Mouse (Mus musculus) hindbrain, embryonic 16.5 days (tissue): ENCODE results near the gene Fxyd5. TPM values are rescaled to one million over a fixed set of nuclear protein-coding genes. Genes with fewer than 3 reads are reported as not detected.

Source experiments
- ATAC-seq: fragments of 200-750 bp; cut with Nextera tagmentation; 2 replicates; pipeline ENCODE4 v1.8.0; 2017; ENCODE audit warnings: moderate TSS enrichment, moderate library complexity
- H3K27ac ChIP-seq: fragments of 300-500 bp; sonication (generic); 2 replicates; pipeline ENCODE4 v1.5.1; 2014; ENCODE audit warnings: low read depth, mild to moderate bottlenecking, control low read depth, low read length, moderate library complexity
- H3K27me3 ChIP-seq: fragments of 300-500 bp; sonication (generic); replicated peaks from 2 replicates; pipeline ENCODE4 v1.6.1; 2014; ENCODE audit warnings: low read length; ENCODE audit not compliant: control insufficient read depth, insufficient read depth
- H3K36me3 ChIP-seq: fragments of 300-500 bp; sonication (generic); 2 replicates; pipeline ENCODE4 v1.6.1; 2014; ENCODE audit warnings: mild to moderate bottlenecking, low read length, moderate library complexity, mixed read lengths; ENCODE audit not compliant: control insufficient read depth, insufficient read depth
- H3K4me1 ChIP-seq: fragments of 300-500 bp; sonication (generic); 2 replicates; pipeline ENCODE4 v1.6.1; 2014; ENCODE audit warnings: low read depth, low read length; ENCODE audit not compliant: control insufficient read depth, insufficient read depth
- H3K4me2 ChIP-seq: fragments of 300-500 bp; sonication (generic); 2 replicates; pipeline ENCODE4 v1.6.1; 2014; ENCODE audit warnings: mild to moderate bottlenecking, low read length, control low read depth, moderate library complexity
- H3K4me3 ChIP-seq: fragments of 300-500 bp; sonication (generic); 2 replicates; pipeline ENCODE4 v1.5.1; 2014; ENCODE audit warnings: mild to moderate bottlenecking, low read length, control low read depth, moderate library complexity
- H3K9ac ChIP-seq: fragments of 300-500 bp; sonication (generic); 2 replicates; pipeline ENCODE4 v1.6.1; 2014; ENCODE audit warnings: low read depth, mild to moderate bottlenecking, control low read depth, low read length, moderate library complexity
- H3K9me3 ChIP-seq: fragments of 300-500 bp; sonication (generic); 2 replicates; pipeline ENCODE4 v1.6.1; 2014; ENCODE audit warnings: mild to moderate bottlenecking, low read length, moderate library complexity; ENCODE audit not compliant: control insufficient read depth
- WGBS: fragments of 180-500 bp; shearing (Covaris S2); extraction: QIAGEN DNeasy Blood & Tissue Kit; methylation state at CpG from one replicate; pipeline ENCODE4 v1.1.7; 2014; 5-methylcytosine and 5-hydroxymethylcytosine counted together
- polyA plus RNA-seq: library from polyadenylated mRNA; unstranded; fragments of >200 nt; fragmentation: Nextera tagmentation; extraction: Ambion mirVana; gene quantifications from 2 replicates; pipeline ENCODE4 v1.2.1, GENCODE M21; 2015

The Fxyd5 gene
- polyA plus RNA-seq, 1 experiment from 2014 or later: 24.4 TPM

GRCm38 (mm10) chr7:31051321-31052021 is 9.2 kb upstream of the Fxyd5 start, which contains the start of gene Fxyd7:
Fxyd7 (minus strand) TSS chr7:31051467.
- Histone ChIP-seq H3K4me3 (peak within 1 kb of the TSS; percentile 52), H3K36me3 (no peaks in the 10 kb centered on the region), H3K9ac (peak within 1 kb of the TSS; percentile 71), H3K27me3 (peaks cover 19% of the 10 kb centered on the region), H3K4me2 (peak within 1 kb of the TSS; percentile 66), H3K4me1 (peaks cover 33% of the 10 kb centered on the region), H3K27ac (peak within 1 kb of the TSS; percentile 68), H3K9me3 (no peaks in the 10 kb centered on the region)
- peak; percentile 53 for ATAC-seq
- WGBS: 2% methylated on average over 20 of the region's 28 CpGs

- ATAC-seq: peak; percentile 23
- Histone ChIP-seq H3K9me3 (no peaks in the 10 kb centered on the region), H3K4me1 (peaks cover 33% of the 10 kb centered on the region), H3K27ac (peak overlapping the region; percentile 59), H3K36me3 (no peaks in the 10 kb centered on the region), H3K9ac (peak overlapping the region; percentile 71), H3K4me3 (peak overlapping the region; percentile 52), H3K4me2 (peak overlapping the region; percentile 66), H3K27me3 (peaks cover 19% of the 10 kb centered on the region)
- 2% methylated on average over 9 of the region's 9 CpGs for WGBS
Measured at GRCm38 (mm10) chr7:31050921-31051320, 8.6 kb upstream of the Fxyd5 start.

GRCm38 (mm10) chr7:31050487-31050886 is 8.2 kb upstream of the Fxyd5 start:
- Histone ChIP-seq H3K27me3 (peaks cover 19% of the 10 kb centered on the region), H3K9me3 (no peaks in the 10 kb centered on the region), H3K4me2 (peak overlapping the region; percentile 66), H3K9ac (peak overlapping the region; percentile 71), H3K27ac (peak overlapping the region; percentile 68), H3K4me3 (peak overlapping the region; percentile 52), H3K36me3 (no peaks in the 10 kb centered on the region), H3K4me1 (peaks cover 33% of the 10 kb centered on the region)
- 2% methylated on average over 6 of the region's 6 CpGs for WGBS
- 0 out of 2 replicates have a peak, but pooled peaks have one; percentile 0 for ATAC-seq

- WGBS: 1% methylated on average over 11 of the region's 15 CpGs
- H3K9me3 ChIP-seq: no peaks in the 10 kb centered on the region
- peaks cover 24% of the 10 kb centered on the region for H3K27me3 ChIP-seq
- H3K27ac ChIP-seq: peak overlapping the region; percentile 68
- H3K36me3 ChIP-seq: no peaks in the 10 kb centered on the region
- ATAC-seq: peak; percentile 48
- peaks cover 33% of the 10 kb centered on the region for H3K4me1 ChIP-seq
- H3K4me3 ChIP-seq: peak overlapping the region; percentile 52
- H3K9ac ChIP-seq: peak overlapping the region; percentile 71
- peak overlapping the region; percentile 66 for H3K4me2 ChIP-seq
Measured at GRCm38 (mm10) chr7:31049846-31050281, 7.6 kb upstream of the Fxyd5 start.

DNA sequence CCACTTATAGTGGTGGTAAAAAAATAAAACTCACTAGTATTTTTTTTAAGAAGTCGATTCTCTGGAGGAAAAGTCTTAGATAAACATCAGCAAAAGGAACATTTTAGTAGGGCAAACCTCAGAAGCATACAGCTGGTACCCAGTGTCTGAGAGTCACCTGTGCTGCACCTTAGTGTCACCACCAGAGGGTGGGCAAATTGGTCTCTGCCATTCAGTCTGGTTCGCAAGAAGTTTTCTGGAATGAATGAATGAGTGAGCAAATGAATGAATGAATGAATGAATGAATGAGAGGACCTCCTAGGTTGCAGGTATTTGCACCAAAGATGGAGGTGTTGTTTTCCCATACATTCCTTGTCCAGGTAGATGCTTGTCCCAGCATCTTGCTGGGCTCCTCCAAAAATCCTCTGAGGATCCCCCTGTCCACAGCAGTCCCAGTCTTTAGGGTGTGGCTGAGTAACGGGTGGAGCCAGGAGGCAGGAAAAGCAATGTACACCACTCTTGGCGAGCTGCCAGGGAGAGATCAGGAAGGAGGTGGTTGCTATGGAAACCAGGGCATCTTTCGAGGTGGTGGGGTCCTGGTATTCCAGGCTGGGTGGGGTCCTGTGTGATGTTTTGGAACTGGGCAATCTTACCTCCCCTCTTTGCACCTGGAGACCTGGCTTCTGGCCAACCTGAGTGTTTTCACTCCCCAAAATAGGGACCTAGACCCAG is 7.0 kb upstream of the Fxyd5 start:
- H3K9me3 ChIP-seq: no peaks in the 10 kb centered on the region
- peak overlapping the region; percentile 66 for H3K4me2 ChIP-seq
- peak; percentile 3; the same call in 1 of the 2 replicates for ATAC-seq
- peak overlapping the region; percentile 71 for H3K9ac ChIP-seq
- peak overlapping the region; percentile 52 for H3K4me3 ChIP-seq
- peak overlapping the region; percentile 68 for H3K27ac ChIP-seq
- no peaks in the 10 kb centered on the region for H3K36me3 ChIP-seq
- peaks cover 33% of the 10 kb centered on the region for H3K4me1 ChIP-seq
- 26% methylated on average over 4 of the region's 5 CpGs for WGBS
- H3K27me3 ChIP-seq: peaks cover 25% of the 10 kb centered on the region

GRCm38 (mm10) chr7:31041662-31042315 is 492 bp downstream of the Fxyd5 start:
- Histone ChIP-seq H3K9ac (peak overlapping the region; percentile 33), H3K4me3 (peak overlapping the region; percentile 19), H3K27me3 (peaks cover 33% of the 10 kb centered on the region), H3K4me2 (peak overlapping the region; percentile 41), H3K4me1 (no peaks in the 10 kb centered on the region), H3K27ac (no peak overlapping the region), H3K9me3 (no peaks in the 10 kb centered on the region), H3K36me3 (no peaks in the 10 kb centered on the region)
- 5% methylated on average over 27 of the region's 28 CpGs for WGBS
- ATAC-seq: no peak

DNA sequence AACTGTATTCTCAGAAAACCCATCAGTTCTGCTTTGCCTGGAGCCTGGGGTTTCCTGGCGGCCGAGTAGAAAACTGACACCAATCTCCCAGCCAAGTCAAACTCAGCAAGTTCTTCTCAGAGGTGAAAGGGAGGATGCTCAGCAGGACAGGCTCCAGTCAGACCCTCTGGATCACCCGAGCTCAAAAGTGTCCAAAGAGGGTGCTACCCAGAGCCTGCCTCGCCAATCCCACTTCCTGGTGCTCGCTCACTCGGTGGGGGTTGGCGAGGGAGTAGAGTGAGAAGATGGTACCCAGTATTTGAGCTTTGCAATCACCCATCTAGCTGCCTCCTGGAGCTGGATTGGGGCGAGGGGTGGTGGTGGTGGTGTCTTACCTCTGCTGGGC is 1.3 kb downstream of the Fxyd5 start:
- no peaks in the 10 kb centered on the region for H3K36me3 ChIP-seq
- no peak for ATAC-seq
- H3K4me1 ChIP-seq: no peaks in the 10 kb centered on the region
- H3K9ac ChIP-seq: no peak overlapping the region
- H3K4me3 ChIP-seq: no peak overlapping the region
- no peak overlapping the region for H3K4me2 ChIP-seq
- WGBS: 45% methylated on average over 8 of the region's 8 CpGs
- H3K27me3 ChIP-seq: peaks cover 33% of the 10 kb centered on the region
- H3K27ac ChIP-seq: no peak overlapping the region
- no peaks in the 10 kb centered on the region for H3K9me3 ChIP-seq

- Histone ChIP-seq H3K4me2 (no peak overlapping the region), H3K9me3 (no peaks in the 10 kb centered on the region), H3K4me1 (no peaks in the 10 kb centered on the region), H3K36me3 (no peaks in the 10 kb centered on the region), H3K27me3 (peaks cover 33% of the 10 kb centered on the region), H3K9ac (no peak overlapping the region), H3K27ac (no peak overlapping the region), H3K4me3 (no peak overlapping the region)
- 81% methylated on average over 12 of the region's 12 CpGs for WGBS
- ATAC-seq: no peak
Measured at GRCm38 (mm10) chr7:31040281-31041022, 1.8 kb downstream of the Fxyd5 start.
